Mouse (Mus musculus) intestine, embryonic 16.5 days (tissue): ENCODE data around the gene Ldah. TPM values are rescaled to one million over a fixed set of nuclear protein-coding genes. Genes with fewer than 3 reads are reported as not detected.

Experiments
- ATAC-seq: fragments of 200-750 bp; cut with Nextera tagmentation; 2 replicates; pipeline ENCODE4 v1.8.0; 2017; ENCODE audit warnings: moderate TSS enrichment, moderate library complexity
- H3K27ac ChIP-seq: fragments of 300-500 bp; sonication (generic); 2 replicates; pipeline ENCODE4 v1.5.1; 2014; ENCODE audit warnings: mild to moderate bottlenecking, low read length
- H3K27me3 ChIP-seq: fragments of 300-500 bp; sonication (generic); replicated peaks from 2 replicates; pipeline ENCODE4 v1.6.1; 2014; ENCODE audit warnings: low read length, control low read depth, mixed read lengths; ENCODE audit not compliant: control insufficient read depth, insufficient read depth
- H3K36me3 ChIP-seq: fragments of 300-500 bp; sonication (generic); 2 replicates; pipeline ENCODE4 v1.6.1; 2014; ENCODE audit warnings: low read length, control low read depth; ENCODE audit not compliant: control insufficient read depth, insufficient read depth
- H3K4me1 ChIP-seq: fragments of 300-500 bp; sonication (generic); 2 replicates; pipeline ENCODE4 v1.6.1; 2014; ENCODE audit warnings: low read length, control low read depth, mixed read lengths; ENCODE audit not compliant: control insufficient read depth, insufficient read depth
- H3K4me2 ChIP-seq: fragments of 300-500 bp; sonication (generic); 2 replicates; pipeline ENCODE4 v1.6.1; 2014; ENCODE audit warnings: low read depth, low read length, control low read depth
- H3K4me3 ChIP-seq: fragments of 300-500 bp; sonication (generic); 2 replicates; pipeline ENCODE4 v1.5.1; 2014; ENCODE audit warnings: mild to moderate bottlenecking, low read length
- H3K9ac ChIP-seq: fragments of 300-500 bp; sonication (generic); 2 replicates; pipeline ENCODE4 v1.6.1; 2014; ENCODE audit warnings: low read depth, low read length
- H3K9me3 ChIP-seq: fragments of 300-500 bp; sonication (generic); 2 replicates; pipeline ENCODE4 v1.6.1; 2016; ENCODE audit warnings: low read length, control low read depth; ENCODE audit not compliant: control insufficient read depth
- WGBS: fragments of 180-500 bp; shearing (Covaris S2); extraction: QIAGEN DNeasy Blood & Tissue Kit; methylation state at CpG from one replicate; pipeline ENCODE4 v1.1.7; 2014; 5-methylcytosine and 5-hydroxymethylcytosine counted together
- polyA plus RNA-seq: library from polyadenylated mRNA; unstranded; fragments of >200 nt; fragmentation: Nextera tagmentation; extraction: Ambion mirVana; gene quantifications from 2 replicates; pipeline ENCODE4 v1.2.1, GENCODE M21; 2015

The Ldah gene
- polyA plus RNA-seq, 1 experiment from 2014 or later, result 60.0 TPM

- Histone ChIP-seq H3K4me3 (0 out of 2 replicates have a peak overlapping the region, but pooled peaks have one; percentile 2), H3K27ac (no peak overlapping the region), H3K27me3 (no peaks in the 10 kb centered on the region), H3K9ac (no peak overlapping the region), H3K9me3 (no peaks in the 10 kb centered on the region), H3K4me2 (no peak overlapping the region), H3K4me1 (no peaks in the 10 kb centered on the region), H3K36me3 (peaks cover 4% of the 10 kb centered on the region; the same call in 1 of the 2 replicates)
- WGBS, result 66% methylated on average over 15 of the region's 15 CpGs
- peak; percentile 66 for ATAC-seq
Observed at GRCm38 (mm10) chr12:8216392-8217280, 8.7 kb downstream of the Ldah start.

GRCm38 (mm10) chr12:8223036-8223435 lies 15.1 kb downstream of the Ldah start:
- Histone ChIP-seq H3K27me3 (no peaks in the 10 kb centered on the region), H3K4me1 (no peaks in the 10 kb centered on the region), H3K4me3 (no peak overlapping the region), H3K27ac (no peak overlapping the region), H3K36me3 (peaks cover 8% of the 10 kb centered on the region; the same call in 1 of the 2 replicates), H3K4me2 (no peak overlapping the region), H3K9me3 (no peaks in the 10 kb centered on the region), H3K9ac (no peak overlapping the region)
- no peak for ATAC-seq
- 87% methylated on average over 6 of the region's 6 CpGs for WGBS

GRCm38 (mm10) chr12:8231101-8231500 lies 23.2 kb downstream of the Ldah start:
- no peak overlapping the region for H3K4me2 ChIP-seq
- H3K4me1 ChIP-seq, result no peaks in the 10 kb centered on the region
- H3K4me3 ChIP-seq, result no peak overlapping the region
- H3K9me3 ChIP-seq, result no peaks in the 10 kb centered on the region
- H3K27me3 ChIP-seq, result no peaks in the 10 kb centered on the region
- no peak overlapping the region for H3K27ac ChIP-seq
- no peak for ATAC-seq
- H3K9ac ChIP-seq, result no peak overlapping the region
- H3K36me3 ChIP-seq, result 0 out of 2 replicates have a peak, but pooled peaks cover 2% of the 10 kb centered on the region
- 94% methylated on average over 3 of the region's 3 CpGs for WGBS

GRCm38 (mm10) chr12:8232679-8233078 lies 24.8 kb downstream of the Ldah start:
- H3K36me3 ChIP-seq, result 0 out of 2 replicates have a peak, but pooled peaks cover 2% of the 10 kb centered on the region
- no peak overlapping the region for H3K4me3 ChIP-seq
- H3K27me3 ChIP-seq, result no peaks in the 10 kb centered on the region
- no peak for ATAC-seq
- H3K9ac ChIP-seq, result no peak overlapping the region
- no peak overlapping the region for H3K4me2 ChIP-seq
- H3K9me3 ChIP-seq, result no peaks in the 10 kb centered on the region
- 76% methylated on average over 3 of the region's 3 CpGs for WGBS
- H3K4me1 ChIP-seq, result no peaks in the 10 kb centered on the region
- H3K27ac ChIP-seq, result no peak overlapping the region

GRCm38 (mm10) chr12:8242181-8242580 lies 34.3 kb downstream of the Ldah start:
- no peak overlapping the region for H3K4me3 ChIP-seq
- ATAC-seq, result no peak
- WGBS, result 89% methylated on average over 3 of the region's 3 CpGs

GRCm38 (mm10) chr12:8244746-8245145 lies 36.8 kb downstream of the Ldah start:
- Histone ChIP-seq H3K4me1 (0 out of 2 replicates have a peak, but pooled peaks cover 3% of the 10 kb centered on the region), H3K27me3 (no peaks in the 10 kb centered on the region), H3K27ac (no peak overlapping the region), H3K4me2 (no peak overlapping the region), H3K9ac (no peak overlapping the region), H3K9me3 (no peaks in the 10 kb centered on the region), H3K36me3 (no peaks in the 10 kb centered on the region), H3K4me3 (no peak overlapping the region)
- no peak for ATAC-seq
- WGBS, result 47% methylated on average over 4 of the region's 4 CpGs

More at GRCm38 (mm10) chr12:8242181-8242580, 34.3 kb downstream of the Ldah start:
- no peak overlapping the region for H3K9ac ChIP-seq
- 0 out of 2 replicates have a peak, but pooled peaks cover 3% of the 10 kb centered on the region for H3K4me1 ChIP-seq
- no peaks in the 10 kb centered on the region for H3K27me3 ChIP-seq
- H3K36me3 ChIP-seq, result no peaks in the 10 kb centered on the region
- H3K9me3 ChIP-seq, result no peaks in the 10 kb centered on the region
- H3K4me2 ChIP-seq, result no peak overlapping the region
- no peak overlapping the region for H3K27ac ChIP-seq

GRCm38 (mm10) chr12:8260297-8260696 lies 52.4 kb downstream of the Ldah start:
- H3K9me3 ChIP-seq, result no peaks in the 10 kb centered on the region
- no peak overlapping the region for H3K27ac ChIP-seq
- no peak overlapping the region for H3K4me2 ChIP-seq
- no peak; the same call in 1 of the 2 replicates for ATAC-seq
- WGBS, result 65% methylated on average over 2 of the region's 2 CpGs
- H3K4me3 ChIP-seq, result no peak overlapping the region
- no peak overlapping the region for H3K9ac ChIP-seq
- H3K27me3 ChIP-seq, result no peaks in the 10 kb centered on the region
- H3K36me3 ChIP-seq, result no peaks in the 10 kb centered on the region
- no peaks in the 10 kb centered on the region for H3K4me1 ChIP-seq

- no peak overlapping the region for H3K4me2 ChIP-seq
- 81% methylated on average over 7 of the region's 7 CpGs for WGBS
- H3K9me3 ChIP-seq, result no peaks in the 10 kb centered on the region
- no peak for ATAC-seq
- peaks cover 2% of the 10 kb centered on the region; the same call in 1 of the 2 replicates for H3K4me1 ChIP-seq
- H3K4me3 ChIP-seq, result no peak overlapping the region
- no peaks in the 10 kb centered on the region for H3K27me3 ChIP-seq
- H3K36me3 ChIP-seq, result no peaks in the 10 kb centered on the region
- H3K27ac ChIP-seq, result no peak overlapping the region
- H3K9ac ChIP-seq, result no peak overlapping the region
Observed at GRCm38 (mm10) chr12:8266311-8266710, 58.4 kb downstream of the Ldah start.

- no peaks in the 10 kb centered on the region for H3K9me3 ChIP-seq
- H3K27ac ChIP-seq, result no peak overlapping the region
- H3K27me3 ChIP-seq, result no peaks in the 10 kb centered on the region
- WGBS, result 87% methylated on average over 11 of the region's 11 CpGs
- no peak overlapping the region for H3K4me3 ChIP-seq
- no peak overlapping the region for H3K4me2 ChIP-seq
- H3K4me1 ChIP-seq, result peaks cover 8% of the 10 kb centered on the region
- H3K9ac ChIP-seq, result no peak overlapping the region
- no peak for ATAC-seq
- no peaks in the 10 kb centered on the region for H3K36me3 ChIP-seq
Observed at GRCm38 (mm10) chr12:8269627-8270026, 61.7 kb downstream of the Ldah start.
